Mouse (Mus musculus): ENCODE data around the gene Rufy2.
A peak's percentile ranks its signal among the peaks of the same experiment; 100 is the strongest.

Rufy2 gene

DNA sequence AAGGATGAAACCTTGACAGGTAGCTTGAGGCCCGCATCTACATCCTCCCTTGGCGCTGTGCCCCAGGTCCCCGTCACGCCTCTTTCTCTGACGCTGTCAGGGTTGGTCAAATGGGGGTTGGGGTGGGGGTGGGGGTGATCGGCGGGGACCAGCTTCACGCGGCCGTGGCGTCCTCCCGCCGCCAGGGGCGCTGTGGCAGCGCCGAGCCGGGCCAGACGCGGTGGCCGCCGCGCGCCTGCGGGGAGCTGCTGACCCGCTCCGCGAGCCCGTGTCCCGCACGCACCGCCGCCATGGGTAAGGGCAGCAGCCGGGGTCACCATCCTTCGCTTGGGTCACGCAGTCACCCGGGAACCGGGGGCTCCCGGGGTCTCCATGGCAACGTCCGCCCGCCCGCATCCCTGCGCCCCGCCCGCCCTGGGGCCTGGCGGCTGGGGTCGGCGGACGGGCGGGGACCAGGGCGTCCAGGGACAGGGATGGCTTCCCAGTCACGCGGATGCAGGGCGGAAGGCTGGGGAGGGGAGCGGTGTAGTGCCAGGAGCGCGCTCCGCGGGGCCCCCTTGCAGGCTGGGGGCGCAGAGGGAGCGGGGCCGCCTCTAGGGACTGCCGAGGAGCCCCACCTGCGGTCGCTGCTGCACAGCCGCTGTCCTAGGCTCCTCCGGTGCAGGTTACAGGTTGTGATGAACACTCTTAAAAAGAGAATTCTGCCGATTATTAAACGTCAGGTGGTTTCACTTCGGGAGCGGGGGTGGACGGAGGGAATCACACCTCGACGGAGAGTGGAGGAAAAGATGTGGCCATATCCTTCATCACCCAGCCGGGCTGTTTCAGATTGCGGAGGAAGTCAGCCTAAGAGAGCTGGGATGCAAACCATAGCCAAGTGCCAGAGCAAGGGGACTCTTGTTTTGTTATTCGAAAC lies at the start of gene Rufy2:
Rufy2 (plus strand) TSS at position 185 of the 916 bp plus-strand sequence.
- DNase-seq (ENCODE audit: low spot score in 2 of 2): peak; percentile 75 to 85

DNA sequence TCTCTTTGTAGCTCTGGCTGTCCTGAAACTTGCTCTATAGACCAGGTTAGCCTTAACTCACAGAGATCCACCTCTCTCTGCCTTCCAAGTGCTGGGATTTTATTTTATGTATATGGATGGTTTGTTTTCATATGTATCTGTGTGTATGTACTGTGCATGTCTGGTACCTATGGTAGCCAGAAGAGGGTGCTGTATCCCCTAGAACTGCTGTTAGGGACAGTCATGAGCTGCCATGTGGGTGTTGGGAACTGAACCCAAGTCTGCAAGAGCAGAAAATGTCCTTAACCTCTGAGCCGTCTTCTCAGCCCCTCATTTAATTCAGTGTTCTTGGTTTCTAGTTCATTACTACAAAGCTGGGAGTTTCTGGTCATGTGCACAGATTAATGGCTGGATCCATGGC lies 47.6 kb upstream of the Rufy2 start:
- DNase-seq (ENCODE audit: low spot score in 2 of 2): no peak

DNA sequence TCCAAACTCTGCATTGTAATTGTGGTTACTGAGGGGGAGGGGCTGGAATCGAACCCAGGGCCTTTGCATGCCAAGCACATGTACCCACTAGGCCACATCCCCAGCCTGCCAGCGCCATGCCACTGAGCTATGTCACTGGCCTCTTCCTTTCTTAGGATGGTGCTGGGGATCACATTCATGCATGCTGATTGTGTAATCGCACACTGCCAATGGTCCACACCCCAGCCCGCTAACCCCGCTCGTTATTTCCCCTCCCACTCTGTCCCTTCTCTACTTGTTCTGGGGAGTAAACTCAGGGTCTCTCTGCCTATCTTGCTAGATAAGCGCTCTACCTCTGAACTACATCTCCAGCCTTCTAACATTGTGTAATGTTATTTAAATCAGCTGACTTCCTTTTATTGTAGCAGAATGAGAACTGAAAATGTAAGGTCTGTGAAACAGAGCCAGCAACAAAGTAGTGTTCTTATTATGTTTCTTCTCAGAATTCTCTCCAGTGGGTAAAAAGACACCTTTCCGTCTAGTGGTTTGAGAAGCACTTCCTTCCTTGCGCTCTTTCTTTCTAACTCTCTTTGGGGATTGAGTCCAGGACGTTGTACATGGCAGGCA lies 34.9 kb upstream of the Rufy2 start:
- DNase-seq (ENCODE audit: low spot score in 2 of 2): no peak

DNA sequence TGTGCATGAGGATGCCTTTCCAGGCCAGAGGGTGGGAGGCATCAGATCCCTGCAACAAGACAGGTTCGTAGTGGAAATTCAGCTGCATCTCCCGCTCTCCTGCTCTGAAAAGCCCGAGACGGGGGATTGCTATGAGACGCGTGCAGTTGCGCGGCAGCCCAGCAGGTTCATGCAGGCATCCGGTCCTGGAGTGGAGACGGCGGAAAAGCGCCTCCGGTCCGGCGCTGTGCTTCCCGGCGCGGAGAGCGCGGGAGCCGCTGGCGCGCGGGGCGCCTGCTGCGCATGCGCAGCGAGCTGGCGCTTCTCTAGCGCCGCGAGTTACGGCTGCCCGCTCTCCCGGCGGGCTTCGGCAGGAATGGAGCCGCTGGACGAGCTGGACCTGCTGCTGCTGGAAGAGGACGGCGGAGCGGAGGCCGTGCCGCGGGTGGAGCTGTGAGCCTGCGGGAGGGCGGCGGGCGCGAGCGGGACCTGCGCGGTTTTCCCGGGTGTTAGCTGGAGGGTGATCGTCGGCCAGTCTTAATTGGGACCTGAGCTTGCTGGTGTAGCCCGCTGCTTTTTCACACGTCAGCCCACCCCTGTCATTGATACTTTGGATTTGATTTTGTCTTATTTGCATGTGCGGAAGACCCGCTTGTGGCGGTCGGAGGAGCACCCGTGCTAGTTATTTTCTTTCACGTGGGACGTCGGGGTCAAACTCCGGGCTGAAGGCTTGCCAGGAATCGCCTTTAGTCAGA lies 33.1 kb upstream of the Rufy2 start, which contains the start of gene Dna2:
Dna2 (plus strand) TSS at position 289 of the 734 bp plus-strand sequence.
- DNase-seq (ENCODE audit: low spot score in 2 of 2): peak; percentile 54 to 63

DNA sequence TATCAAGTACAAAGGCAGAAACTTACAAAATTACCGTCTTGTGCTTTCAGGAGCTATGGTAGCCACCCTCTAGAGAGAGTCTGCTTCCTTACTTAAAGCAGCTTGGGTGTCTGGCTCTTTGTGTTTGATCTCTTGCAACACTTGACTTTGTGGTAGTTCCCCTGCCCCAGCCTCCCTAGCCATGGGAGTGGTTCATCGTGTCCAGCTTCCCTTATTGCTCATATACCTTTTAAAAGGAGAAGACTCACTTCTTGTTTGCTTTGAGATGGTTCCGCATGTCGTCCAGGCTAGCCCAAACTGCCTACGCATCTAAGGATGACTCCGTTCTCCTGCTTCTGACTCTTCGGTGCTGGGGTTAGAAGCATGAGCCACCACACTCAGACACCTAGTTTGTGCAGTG lies 31.5 kb upstream of the Rufy2 start:
- no peak for DNase-seq (ENCODE audit: low spot score in 2 of 2)

DNA sequence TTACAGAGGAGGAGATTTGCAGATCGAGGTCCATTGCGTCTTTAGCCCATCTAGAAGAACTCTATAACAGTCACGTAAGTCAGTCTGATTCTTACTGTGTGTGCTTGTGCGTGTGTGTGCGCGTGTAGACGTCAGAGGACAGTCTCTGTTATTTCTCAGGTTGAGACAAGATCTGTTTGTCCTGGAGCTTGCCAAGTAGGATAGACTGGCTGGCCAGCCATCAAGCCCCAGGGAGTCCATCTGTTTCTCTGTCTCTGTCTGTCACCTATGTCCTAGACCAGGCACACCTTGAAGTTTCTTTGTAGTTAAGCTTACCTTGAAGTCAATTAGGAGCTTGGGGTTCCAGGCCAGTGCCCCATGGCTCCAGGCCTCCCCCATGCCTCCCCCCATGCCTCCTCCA lies 16.1 kb upstream of the Rufy2 start:
- DNase-seq (ENCODE audit: low spot score in 2 of 2): no peak

DNA sequence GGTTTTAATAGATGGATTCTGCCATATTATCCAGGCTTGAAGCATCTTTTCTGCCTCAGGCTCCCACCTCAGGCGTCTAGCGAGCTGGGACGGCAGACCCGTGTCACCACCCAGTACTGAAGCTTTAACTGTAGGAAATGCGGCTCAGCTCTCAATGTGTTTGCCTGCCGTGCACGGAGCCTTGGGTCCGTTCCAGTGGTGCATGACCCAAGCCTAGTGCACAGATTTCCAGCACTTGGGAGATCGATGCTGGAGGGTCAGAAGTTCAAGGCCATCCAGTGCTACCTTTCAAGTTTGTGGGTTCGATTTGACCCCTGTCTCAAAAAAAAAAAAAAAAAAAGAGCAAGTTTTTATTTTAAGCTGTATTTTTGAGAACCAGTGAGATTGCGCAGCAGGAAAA lies 14.2 kb upstream of the Rufy2 start:
- no peak for DNase-seq (ENCODE audit: low spot score in 2 of 2)

DNA sequence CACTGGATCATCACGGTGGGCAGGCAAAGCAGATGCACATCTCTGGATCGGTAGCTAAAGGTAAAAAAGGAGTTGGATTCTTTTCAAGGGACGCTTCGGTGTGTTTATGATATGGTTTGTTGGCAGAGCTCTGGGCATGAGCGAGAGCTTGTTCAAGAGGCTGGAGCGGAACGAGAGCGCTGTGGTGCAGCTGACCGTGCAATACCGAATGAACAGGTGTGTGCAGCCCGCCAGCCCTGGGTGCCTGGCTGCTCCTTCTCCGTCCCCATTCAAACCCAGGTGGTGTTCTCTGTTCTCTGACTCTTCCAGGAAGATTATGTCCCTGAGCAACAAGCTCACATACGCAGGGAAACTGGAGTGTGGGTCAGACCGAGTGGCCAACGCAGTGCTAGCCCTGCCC lies 13.7 kb upstream of the Rufy2 start:
- DNase-seq (ENCODE audit: low spot score in 2 of 2): no peak

DNA sequence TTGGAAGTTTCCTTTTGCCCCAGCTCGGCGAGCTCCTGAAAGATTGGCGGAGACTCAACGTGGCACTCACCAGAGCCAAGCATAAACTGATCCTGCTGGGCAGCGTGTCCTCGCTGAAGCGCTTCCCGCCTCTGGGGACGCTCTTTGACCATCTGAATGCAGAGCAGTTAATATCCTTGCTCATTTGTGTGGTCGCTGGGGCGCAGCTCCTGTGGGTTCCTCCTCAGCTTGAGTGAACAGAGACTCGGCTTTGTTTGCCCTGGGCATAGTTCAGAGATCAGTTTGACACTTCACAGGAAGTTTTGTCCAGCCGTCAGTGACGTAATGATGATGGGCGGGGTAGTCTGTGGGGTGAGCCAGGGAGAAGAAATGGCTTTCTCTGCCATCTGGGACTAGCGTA lies 8.2 kb upstream of the Rufy2 start:
- no peak for DNase-seq (ENCODE audit: low spot score in 2 of 2)

DNA sequence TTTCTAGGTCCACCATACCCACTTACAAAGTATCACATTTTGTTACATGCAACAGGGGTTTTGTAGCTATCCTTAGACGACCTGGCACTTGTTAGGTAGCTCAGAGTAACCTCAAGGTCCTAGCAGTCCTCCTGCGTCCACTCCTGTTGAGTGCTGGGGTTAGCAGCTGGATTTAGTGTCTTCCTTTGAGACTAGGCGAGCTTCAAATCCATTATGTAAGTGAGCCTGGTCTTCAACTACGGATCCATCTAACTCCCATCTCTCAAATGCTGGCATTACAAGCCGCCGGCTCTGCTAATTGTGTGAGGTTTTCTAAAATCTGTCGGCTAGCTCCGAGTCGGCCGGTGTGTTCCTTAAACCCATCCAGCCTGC lies 370 bp upstream of the Rufy2 start:
- no peak for DNase-seq (ENCODE audit: low spot score in 2 of 2)

DNA sequence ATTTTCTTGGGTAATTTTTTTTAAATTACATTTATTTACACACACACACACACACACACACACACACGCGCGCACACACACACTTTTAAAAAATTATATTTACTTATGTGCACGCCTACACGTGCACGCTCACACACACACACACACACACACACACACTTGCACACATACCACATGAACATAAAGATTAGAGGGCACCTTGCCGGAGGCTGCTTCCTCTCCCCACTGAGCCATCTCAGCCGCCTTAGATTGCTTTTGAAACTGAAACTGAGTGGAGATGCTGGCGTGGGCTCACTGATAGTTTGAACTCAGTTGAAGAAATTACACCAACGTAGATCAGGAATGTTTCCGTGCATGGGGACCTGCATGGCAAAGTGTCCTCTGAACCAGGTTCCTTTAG lies 4.0 kb downstream of the Rufy2 start:
- peak; percentile 11 to 22 for DNase-seq (ENCODE audit: low spot score in 2 of 2)

DNA sequence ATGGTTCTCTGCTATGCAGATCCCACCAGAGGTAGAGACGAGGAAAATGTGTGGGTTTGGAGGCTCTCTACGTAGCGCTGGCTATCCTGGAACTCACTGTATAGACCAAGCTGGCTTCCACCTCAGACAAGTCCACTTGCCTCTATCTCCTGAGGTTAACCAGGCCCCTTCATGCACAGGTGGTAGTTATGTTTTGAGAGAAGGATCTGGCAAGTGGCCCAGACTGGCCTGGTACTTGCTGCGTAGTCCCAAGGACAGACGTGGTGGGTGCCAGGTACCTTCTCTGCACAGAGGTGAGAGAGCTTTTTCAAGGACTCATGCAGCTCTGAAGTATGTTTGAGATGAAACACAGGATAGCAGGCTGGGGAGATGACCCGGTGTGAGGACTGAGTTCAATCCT lies 4.5 kb downstream of the Rufy2 start:
- DNase-seq (ENCODE audit: low spot score in 2 of 2): no peak

DNA sequence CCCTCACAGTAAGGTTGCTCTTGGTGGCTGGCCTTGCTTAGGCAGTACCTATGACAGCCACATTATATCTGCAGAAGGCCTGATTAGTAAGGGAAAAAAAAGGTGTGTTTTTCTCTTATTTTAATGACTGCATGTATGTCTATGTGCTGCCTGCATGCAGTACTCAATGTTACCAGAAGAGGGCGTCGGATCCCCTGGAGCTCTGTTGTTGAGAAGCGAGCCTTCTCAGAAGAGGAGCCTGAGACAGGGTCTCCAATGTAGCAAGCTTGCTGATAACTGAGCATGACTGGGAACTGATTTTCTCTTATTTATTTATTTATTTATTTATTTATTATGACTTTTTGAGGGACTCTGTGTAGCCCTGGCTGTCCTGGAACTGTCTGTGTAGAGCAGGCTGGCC lies 7.3 kb downstream of the Rufy2 start:
- DNase-seq (ENCODE audit: low spot score in 2 of 2): peak; percentile 16 to 35

DNA sequence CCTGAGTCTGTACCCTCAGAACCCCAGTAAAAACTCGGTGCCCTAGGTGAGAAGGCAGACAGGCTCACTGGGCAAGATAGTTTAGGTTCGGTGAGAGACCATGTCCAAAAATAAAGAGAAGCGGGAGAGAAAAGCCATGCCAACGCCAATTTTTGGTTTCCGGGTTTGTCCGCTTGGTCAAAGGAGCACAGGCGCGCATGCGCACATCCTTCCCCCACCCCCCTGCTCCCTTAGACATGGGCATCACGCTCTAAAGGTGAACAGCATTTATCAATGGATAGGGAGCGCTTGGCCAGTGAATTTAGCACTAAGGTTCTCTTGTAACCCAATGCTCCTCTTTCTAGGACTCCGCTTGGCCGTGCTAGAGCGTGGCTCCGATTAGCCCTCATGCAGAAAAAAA lies 10.6 kb downstream of the Rufy2 start:
- no peak for DNase-seq (ENCODE audit: low spot score in 2 of 2)

DNA sequence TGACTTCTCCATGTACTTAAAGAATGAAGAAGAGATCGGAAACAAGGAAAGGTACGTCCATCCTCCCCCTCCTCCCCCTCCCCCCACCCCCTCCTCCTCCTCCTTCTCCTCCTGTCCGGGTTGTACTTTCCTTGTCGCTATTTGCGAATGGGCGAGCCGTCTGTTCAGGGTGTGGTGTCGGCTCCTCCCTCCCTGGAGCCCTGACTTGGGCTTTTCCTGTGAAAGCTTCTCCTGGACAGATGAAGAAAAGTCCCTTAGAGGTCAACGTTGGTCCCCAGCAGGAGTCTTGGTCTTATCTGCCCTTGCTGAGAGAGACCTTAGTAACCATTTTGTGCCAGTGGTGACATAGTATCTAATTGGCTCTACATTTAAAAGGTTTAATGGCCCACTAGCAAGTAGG lies 14.0 kb downstream of the Rufy2 start:
- no peak for DNase-seq (ENCODE audit: low spot score in 2 of 2)

DNA sequence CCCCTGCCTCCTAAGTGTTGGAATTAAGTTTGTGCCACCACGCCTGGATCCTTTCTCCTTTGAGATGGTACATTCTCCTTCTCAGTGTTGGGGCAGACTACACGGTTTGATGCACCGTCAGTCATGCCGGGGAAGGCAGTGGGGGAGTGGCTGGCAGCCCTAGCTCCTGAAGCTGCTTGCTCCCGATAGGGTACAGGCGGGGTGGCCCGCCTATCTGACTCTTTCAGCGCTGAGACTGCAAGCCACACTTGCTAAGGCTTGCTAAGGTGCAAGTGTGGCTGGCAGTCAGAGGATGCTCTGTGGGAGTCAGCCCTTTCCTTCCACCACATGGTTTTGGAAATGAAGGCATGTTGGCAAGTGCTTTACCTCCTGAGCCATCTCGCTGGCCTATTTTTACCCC lies 20.6 kb downstream of the Rufy2 start:
- DNase-seq (ENCODE audit: low spot score in 2 of 2): no peak

DNA sequence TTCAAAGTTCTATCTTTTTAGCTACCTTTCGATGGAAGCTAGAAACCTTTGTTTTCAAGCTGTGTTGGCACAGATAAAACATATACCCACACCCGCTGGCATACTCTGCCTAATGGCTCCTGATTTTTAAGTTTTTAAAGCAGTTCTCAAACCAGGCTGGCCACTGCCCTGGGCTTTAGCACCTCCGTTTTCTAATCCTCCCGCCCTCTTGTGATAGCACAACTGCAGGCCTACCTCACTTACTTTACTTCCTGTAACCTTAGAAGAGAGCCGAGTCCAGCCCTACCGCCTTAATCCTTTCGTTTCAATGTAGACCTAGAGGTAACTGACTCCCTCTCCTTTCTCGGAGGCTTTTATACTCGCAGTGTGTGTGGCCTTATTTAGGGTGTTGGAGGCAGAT lies 23.2 kb downstream of the Rufy2 start:
- no peak for DNase-seq (ENCODE audit: low spot score in 2 of 2)

DNA sequence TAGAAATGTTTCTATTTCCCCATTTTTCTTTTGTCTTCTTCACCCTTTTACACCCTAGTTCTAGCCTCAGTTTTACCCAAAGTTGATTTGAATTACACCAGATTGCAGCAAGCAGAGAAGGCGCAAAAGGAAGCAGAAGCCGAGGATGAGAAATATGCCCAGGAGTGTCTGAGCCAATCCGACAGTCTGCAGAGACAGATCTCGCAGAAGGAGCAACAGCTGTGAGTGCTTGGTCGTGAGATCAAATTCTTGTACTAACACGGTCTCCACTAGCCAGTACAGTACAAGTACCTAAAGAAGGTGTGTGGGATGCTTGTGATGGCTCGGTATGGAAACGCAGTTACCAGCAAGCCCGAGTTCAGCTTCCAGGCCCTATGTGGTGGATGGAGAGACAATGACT lies 24.5 kb downstream of the Rufy2 start:
- DNase-seq (ENCODE audit: low spot score in 2 of 2): no peak

DNA sequence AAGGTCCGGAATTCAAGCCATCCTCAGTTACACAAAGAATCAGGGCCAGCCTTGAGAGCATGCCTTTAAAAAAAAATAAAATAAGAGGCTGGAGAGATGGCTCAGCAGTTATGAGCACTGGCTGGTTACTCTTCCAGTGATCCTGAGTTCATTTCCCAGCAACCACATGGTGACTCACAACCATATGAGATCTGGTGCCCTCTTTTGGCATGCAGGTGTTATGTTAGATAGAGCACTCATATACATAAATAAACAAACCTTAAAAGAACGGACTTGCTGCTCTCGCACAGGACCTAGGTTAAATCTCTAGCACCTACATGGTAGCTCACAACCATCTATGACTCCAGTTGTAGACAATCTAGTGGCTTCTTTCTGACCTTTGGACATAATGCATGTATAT lies 28.2 kb downstream of the Rufy2 start:
- DNase-seq (ENCODE audit: low spot score in 2 of 2): no peak

DNA sequence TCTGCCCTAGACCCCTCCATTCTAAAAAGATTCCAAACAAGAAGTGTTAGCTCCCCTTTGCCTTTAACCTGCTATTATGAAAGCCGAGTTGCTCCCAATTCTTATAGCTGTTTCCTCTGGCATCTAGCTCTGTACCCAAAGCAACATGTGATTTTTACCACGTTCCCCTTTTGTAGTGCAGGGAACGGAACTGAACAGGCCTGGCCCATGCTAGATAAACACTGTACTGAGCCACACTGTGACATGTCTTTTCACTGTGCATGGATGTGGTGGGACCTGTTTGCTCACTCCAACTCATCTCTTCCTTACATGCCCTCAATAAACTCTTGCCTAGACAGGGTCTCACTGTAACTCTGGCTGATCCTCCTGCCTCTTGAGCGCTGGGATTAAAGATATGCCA lies 30.2 kb downstream of the Rufy2 start:
- no peak for DNase-seq (ENCODE audit: low spot score in 2 of 2)

DNA sequence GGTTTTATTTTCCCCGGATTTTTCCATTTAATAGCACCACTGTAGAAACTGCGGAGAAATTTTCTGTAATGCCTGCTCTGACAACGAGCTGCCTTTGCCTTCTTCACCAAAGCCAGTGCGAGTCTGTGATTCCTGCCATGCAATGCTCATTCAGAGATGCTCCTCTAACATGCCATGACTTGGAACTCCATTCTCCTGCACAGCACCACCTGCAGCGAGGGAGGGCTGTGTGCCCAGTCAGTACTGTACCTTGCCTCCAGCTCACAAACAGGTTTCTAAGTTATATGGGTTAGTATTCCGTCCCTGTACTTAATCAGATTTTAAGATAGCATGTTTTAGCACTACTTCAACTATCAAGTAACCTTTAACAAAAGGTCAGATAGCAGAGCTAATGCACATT lies 31.5 kb downstream of the Rufy2 start:
- DNase-seq (ENCODE audit: low spot score in 2 of 2): no peak

DNA sequence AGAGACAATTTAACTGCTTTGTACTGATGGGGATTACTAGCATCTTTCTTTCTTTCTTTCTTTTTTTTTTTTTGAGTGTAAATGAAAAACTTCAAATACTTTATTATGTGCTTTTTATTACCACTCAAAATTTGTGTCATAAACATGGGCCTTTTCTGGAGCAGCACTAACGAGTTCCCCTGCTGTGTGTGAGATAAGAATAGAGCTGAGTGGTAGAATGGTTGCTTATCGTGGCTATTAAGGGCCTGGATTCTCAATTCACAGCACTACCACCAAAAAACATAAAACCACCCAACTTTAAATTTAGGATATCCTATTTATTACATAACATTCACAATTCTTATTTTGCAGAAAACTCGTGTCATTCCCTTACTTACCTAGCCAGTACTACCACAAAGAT lies 33.5 kb downstream of the Rufy2 start:
- no peak for DNase-seq (ENCODE audit: low spot score in 2 of 2)

DNA sequence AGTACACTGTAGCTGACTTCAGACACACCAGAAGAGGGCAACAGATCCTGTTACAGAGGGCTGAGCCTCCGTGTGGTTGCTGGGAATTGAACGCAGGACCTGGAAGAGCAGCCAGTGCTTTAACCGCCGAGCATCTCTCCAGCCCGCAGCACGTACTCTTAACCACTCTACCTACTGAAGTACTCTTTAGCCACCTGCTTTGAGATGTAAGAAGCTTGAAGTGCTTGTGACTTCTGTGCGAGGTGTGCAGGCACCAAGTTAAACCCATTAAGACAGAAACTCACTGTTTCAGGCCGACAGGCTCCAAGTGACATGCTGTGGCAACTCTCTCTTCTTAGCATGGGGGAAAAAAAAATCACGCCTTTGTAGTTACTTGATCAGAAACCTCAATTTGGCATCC lies 34.1 kb downstream of the Rufy2 start:
- DNase-seq (ENCODE audit: low spot score in 2 of 2): no peak
